Mouse (Mus musculus): ENCODE data around the gene Senp1. TPM values are rescaled to one million over a fixed set of nuclear protein-coding genes. Genes with fewer than 3 reads are reported as not detected.

The Senp1 gene
- polyA plus RNA-seq, 1 experiment from 2014 or later, result 17.9 TPM

DNA sequence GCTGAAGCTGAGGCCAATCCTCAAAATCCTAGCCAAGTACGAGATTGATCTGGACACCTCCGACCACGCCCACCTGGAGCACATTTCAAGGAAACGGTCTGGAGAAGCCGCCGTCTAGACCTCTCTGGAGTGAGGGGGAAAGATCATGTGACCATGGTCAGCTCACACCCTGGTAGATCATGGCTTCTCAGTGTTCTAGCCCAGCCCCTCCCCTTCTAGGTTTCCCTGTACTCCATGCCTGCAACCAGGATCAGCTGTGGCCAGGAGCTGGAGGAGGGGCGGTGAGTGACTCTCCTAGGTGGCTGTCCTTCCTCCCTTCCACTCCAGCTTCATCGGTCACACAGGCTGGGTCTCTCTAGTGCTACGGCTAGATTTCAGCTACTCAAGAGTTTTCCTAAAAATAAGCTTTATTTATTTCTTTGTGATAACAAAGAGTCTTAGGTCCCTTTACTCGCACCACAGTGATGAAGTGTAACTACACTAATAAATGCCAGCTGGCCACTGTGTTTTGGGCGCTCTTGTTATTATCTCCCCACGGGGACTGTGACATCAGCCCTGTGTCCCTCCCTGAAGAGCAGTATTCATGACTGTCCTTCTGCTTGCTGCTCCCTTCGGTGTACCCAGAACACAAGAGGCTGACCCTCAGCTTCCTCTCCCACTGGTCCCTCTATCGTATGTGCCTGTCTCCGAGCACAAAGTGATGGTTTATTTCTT lies 38.6 kb upstream of the Senp1 start:
- H3K4me3 ChIP-seq (ENCODE audit: low read length), result no peak overlapping the region
- no peak overlapping the region for H3K4me2 ChIP-seq (ENCODE audit: low read depth, low read length)
- no peak overlapping the region for H3K27ac ChIP-seq (ENCODE audit: low read length)
- no peaks in the 10 kb centered on the region for H3K4me1 ChIP-seq (ENCODE audit: control insufficient read depth, insufficient read depth, low read length)
- H3K36me3 ChIP-seq (ENCODE audit: control insufficient read depth, insufficient read depth), result peaks cover 62% of the 10 kb centered on the region
- H3K9me3 ChIP-seq (replicated peaks; ENCODE audit: control insufficient read depth, low read length), result no peaks in the 10 kb centered on the region
- 76% methylated on average over 15 of the region's 15 CpGs for WGBS
- no peak for ATAC-seq (replicated peaks; ENCODE audit: extremely low read depth, insufficient read depth, low FRiP score)
- H3K27me3 ChIP-seq (ENCODE audit: control insufficient read depth, insufficient read depth, low read length), result no peaks in the 10 kb centered on the region
- H3K9ac ChIP-seq (ENCODE audit: low read length), result no peak overlapping the region

DNA sequence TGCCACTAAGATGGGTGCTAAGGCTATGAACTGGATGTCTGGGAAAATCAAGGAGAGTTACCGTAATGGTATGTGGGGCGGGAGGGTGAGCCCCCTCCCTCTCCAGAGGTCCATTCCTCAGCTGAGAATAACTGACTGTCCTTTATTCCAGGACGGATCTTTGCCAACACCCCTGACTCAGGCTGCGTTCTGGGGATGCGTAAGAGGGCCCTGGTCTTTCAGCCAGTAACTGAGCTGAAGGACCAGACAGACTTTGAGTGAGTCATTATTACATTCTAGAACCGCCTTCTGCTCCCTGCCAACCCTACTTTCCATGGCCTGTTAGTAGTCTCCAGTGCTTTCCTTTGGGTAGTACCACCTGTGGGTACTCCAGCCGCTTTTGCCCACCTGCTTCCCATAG lies 37.9 kb upstream of the Senp1 start:
- WGBS, result 90% methylated on average over 7 of the region's 7 CpGs
- Histone ChIP-seq H3K27me3 (ENCODE audit: control insufficient read depth, insufficient read depth, low read length) (no peaks in the 10 kb centered on the region), H3K4me1 (ENCODE audit: control insufficient read depth, insufficient read depth, low read length) (no peaks in the 10 kb centered on the region), H3K4me3 (ENCODE audit: low read length) (no peak overlapping the region), H3K9ac (ENCODE audit: low read length) (no peak overlapping the region), H3K36me3 (ENCODE audit: control insufficient read depth, insufficient read depth) (peaks cover 60% of the 10 kb centered on the region), H3K27ac (ENCODE audit: low read length) (no peak overlapping the region), H3K9me3 (replicated peaks; ENCODE audit: control insufficient read depth, low read length) (no peaks in the 10 kb centered on the region), H3K4me2 (ENCODE audit: low read depth, low read length) (no peak overlapping the region)
- no peak for ATAC-seq (replicated peaks; ENCODE audit: extremely low read depth, insufficient read depth, low FRiP score)

DNA sequence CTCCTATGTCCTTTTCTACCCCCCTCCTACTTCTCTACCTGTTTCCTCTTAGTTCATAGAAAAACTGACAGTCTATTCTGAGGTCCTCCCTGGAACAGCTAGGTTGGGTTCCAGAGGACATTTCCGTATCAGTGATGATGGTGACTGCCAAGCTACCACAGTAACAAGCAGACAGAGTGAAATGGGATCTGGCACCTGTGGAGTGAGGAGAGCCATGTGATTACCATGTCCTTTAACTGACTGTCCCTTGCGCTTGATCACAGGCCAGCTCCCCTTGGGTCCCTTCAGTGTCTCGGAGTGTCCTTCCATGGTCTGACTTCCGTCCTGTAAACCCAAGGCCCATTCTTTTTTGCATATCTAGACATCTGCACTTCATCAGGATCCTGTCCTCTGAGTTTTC lies 37.5 kb upstream of the Senp1 start:
- Histone ChIP-seq H3K4me2 (ENCODE audit: low read depth, low read length) (no peak overlapping the region), H3K9me3 (replicated peaks; ENCODE audit: control insufficient read depth, low read length) (no peaks in the 10 kb centered on the region), H3K27me3 (ENCODE audit: control insufficient read depth, insufficient read depth, low read length) (no peaks in the 10 kb centered on the region), H3K9ac (ENCODE audit: low read length) (no peak overlapping the region), H3K4me3 (ENCODE audit: low read length) (no peak overlapping the region), H3K27ac (ENCODE audit: low read length) (no peak overlapping the region), H3K36me3 (ENCODE audit: control insufficient read depth, insufficient read depth) (peaks cover 56% of the 10 kb centered on the region), H3K4me1 (ENCODE audit: control insufficient read depth, insufficient read depth, low read length) (no peaks in the 10 kb centered on the region)
- 77% methylated on average over 4 of the region's 4 CpGs for WGBS
- no peak for ATAC-seq (replicated peaks; ENCODE audit: extremely low read depth, insufficient read depth, low FRiP score)

DNA sequence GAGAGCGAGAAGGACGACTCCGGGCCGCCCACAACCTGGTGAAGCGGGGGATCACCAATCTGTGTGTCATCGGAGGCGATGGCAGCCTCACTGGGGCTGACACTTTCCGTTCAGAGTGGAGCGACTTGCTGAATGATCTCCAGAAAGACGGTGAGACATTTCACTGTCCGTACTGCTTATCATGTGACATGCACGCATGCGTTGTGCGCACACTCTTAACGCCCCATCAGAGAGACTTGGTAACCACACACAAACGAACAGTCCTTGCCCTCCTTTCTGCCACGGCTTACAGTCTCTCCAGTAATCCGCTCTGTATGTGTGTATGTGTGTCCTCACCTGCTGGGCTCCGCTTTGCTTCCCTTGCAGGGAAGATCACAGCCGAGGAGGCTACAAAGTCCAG lies 27.3 kb upstream of the Senp1 start:
- ATAC-seq (replicated peaks; ENCODE audit: extremely low read depth, insufficient read depth, low FRiP score), result no peak
- Histone ChIP-seq H3K27ac (ENCODE audit: low read length) (no peak overlapping the region), H3K4me3 (ENCODE audit: low read length) (no peak overlapping the region), H3K36me3 (ENCODE audit: control insufficient read depth, insufficient read depth) (peaks cover 73% of the 10 kb centered on the region), H3K9ac (ENCODE audit: low read length) (no peak overlapping the region), H3K9me3 (replicated peaks; ENCODE audit: control insufficient read depth, low read length) (no peaks in the 10 kb centered on the region), H3K4me1 (ENCODE audit: control insufficient read depth, insufficient read depth, low read length) (peaks cover 4% of the 10 kb centered on the region; the same call in 1 of the 2 replicates), H3K4me2 (ENCODE audit: low read depth, low read length) (no peak overlapping the region), H3K27me3 (ENCODE audit: control insufficient read depth, insufficient read depth, low read length) (no peaks in the 10 kb centered on the region)
- 94% methylated on average over 20 of the region's 20 CpGs for WGBS

DNA sequence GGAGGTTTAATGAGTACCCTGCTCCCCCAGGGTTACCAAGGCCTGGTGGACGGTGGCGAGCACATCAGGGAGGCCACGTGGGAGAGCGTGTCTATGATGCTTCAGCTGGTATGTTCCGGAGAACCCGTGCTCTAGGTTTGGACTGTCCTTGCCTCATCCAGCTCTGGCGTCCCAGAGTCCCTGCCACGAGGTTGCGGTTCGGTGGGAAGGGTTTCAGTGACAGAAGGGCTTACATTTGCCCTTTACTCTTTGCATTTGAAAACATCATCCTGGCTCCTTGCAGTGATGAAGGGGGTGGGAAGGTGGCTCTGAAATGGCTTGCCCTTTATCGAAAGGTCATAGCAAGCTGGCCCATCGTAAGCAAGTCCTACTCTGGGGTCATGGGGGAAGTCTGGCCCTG lies 25.8 kb upstream of the Senp1 start:
- H3K36me3 ChIP-seq (ENCODE audit: control insufficient read depth, insufficient read depth), result peaks cover 66% of the 10 kb centered on the region
- H3K4me1 ChIP-seq (ENCODE audit: control insufficient read depth, insufficient read depth, low read length), result peaks cover 18% of the 10 kb centered on the region
- WGBS, result 90% methylated on average over 12 of the region's 12 CpGs

DNA sequence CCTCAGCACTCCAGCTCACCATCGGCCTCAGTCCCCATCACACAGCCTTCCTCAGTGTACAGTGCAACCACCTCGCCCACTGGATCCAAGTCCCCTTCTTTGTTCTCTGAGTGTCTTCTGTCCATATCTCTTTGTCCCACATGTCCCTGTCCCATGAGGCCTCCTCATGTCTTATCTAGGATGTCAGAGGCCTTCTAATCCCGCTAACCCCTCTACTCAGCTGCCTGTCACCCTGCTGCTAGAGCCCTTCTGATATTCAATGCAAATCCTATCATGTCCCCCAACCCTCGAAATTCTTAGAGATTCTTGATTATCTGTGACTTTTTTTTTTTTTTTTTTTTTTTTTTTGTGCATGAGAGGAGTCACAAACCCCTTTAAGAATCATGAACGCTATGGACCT lies 22.7 kb upstream of the Senp1 start:
- Histone ChIP-seq H3K27ac (ENCODE audit: low read length) (no peak overlapping the region), H3K9me3 (replicated peaks; ENCODE audit: control insufficient read depth, low read length) (no peaks in the 10 kb centered on the region), H3K4me2 (ENCODE audit: low read depth, low read length) (no peak overlapping the region), H3K4me3 (ENCODE audit: low read length) (no peak overlapping the region), H3K9ac (ENCODE audit: low read length) (no peak overlapping the region), H3K4me1 (ENCODE audit: control insufficient read depth, insufficient read depth, low read length) (peaks cover 28% of the 10 kb centered on the region), H3K36me3 (ENCODE audit: control insufficient read depth, insufficient read depth) (peaks cover 54% of the 10 kb centered on the region), H3K27me3 (ENCODE audit: control insufficient read depth, insufficient read depth, low read length) (no peaks in the 10 kb centered on the region)
- no peak for ATAC-seq (replicated peaks; ENCODE audit: extremely low read depth, insufficient read depth, low FRiP score)
- WGBS, result 65% methylated on average over 5 of the region's 5 CpGs

More for the DNA sequence above, 25.8 kb upstream of the Senp1 start:
- no peak overlapping the region for H3K4me3 ChIP-seq (ENCODE audit: low read length)
- H3K9ac ChIP-seq (ENCODE audit: low read length), result no peak overlapping the region
- ATAC-seq (replicated peaks; ENCODE audit: extremely low read depth, insufficient read depth, low FRiP score), result no peak
- no peaks in the 10 kb centered on the region for H3K9me3 ChIP-seq (replicated peaks; ENCODE audit: control insufficient read depth, low read length)
- H3K4me2 ChIP-seq (ENCODE audit: low read depth, low read length), result no peak overlapping the region
- no peak overlapping the region for H3K27ac ChIP-seq (ENCODE audit: low read length)
- no peaks in the 10 kb centered on the region for H3K27me3 ChIP-seq (ENCODE audit: control insufficient read depth, insufficient read depth, low read length)

DNA sequence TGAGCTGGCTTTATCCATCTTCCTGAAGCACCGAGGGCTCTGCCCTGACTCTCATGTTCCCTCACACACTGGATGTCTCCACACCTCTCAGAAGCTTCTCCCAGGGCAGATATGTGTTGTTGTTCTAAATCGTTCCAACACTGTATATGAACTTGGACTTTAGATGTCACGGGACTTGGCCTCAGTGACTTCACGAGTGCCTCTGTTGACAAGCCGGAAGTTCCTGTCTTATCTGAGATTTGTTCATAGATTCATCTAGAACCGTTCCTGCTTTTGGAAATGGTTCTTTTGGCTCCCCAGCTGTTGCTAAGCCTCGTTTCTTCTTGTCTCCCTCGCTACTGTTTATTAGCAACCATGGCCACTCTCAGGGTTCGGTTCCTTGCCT lies 22.2 kb upstream of the Senp1 start:
- no peak overlapping the region for H3K9ac ChIP-seq (ENCODE audit: low read length)
- no peak overlapping the region for H3K4me2 ChIP-seq (ENCODE audit: low read depth, low read length)
- H3K27me3 ChIP-seq (ENCODE audit: control insufficient read depth, insufficient read depth, low read length), result no peaks in the 10 kb centered on the region
- peaks cover 33% of the 10 kb centered on the region for H3K4me1 ChIP-seq (ENCODE audit: control insufficient read depth, insufficient read depth, low read length)
- H3K27ac ChIP-seq (ENCODE audit: low read length), result peak overlapping the region; percentile 80
- ATAC-seq (replicated peaks; ENCODE audit: extremely low read depth, insufficient read depth, low FRiP score), result no peak
- WGBS, result 75% methylated on average over 9 of the region's 9 CpGs
- H3K36me3 ChIP-seq (ENCODE audit: control insufficient read depth, insufficient read depth), result peaks cover 49% of the 10 kb centered on the region
- H3K4me3 ChIP-seq (ENCODE audit: low read length), result no peak overlapping the region
- no peaks in the 10 kb centered on the region for H3K9me3 ChIP-seq (replicated peaks; ENCODE audit: control insufficient read depth, low read length)

DNA sequence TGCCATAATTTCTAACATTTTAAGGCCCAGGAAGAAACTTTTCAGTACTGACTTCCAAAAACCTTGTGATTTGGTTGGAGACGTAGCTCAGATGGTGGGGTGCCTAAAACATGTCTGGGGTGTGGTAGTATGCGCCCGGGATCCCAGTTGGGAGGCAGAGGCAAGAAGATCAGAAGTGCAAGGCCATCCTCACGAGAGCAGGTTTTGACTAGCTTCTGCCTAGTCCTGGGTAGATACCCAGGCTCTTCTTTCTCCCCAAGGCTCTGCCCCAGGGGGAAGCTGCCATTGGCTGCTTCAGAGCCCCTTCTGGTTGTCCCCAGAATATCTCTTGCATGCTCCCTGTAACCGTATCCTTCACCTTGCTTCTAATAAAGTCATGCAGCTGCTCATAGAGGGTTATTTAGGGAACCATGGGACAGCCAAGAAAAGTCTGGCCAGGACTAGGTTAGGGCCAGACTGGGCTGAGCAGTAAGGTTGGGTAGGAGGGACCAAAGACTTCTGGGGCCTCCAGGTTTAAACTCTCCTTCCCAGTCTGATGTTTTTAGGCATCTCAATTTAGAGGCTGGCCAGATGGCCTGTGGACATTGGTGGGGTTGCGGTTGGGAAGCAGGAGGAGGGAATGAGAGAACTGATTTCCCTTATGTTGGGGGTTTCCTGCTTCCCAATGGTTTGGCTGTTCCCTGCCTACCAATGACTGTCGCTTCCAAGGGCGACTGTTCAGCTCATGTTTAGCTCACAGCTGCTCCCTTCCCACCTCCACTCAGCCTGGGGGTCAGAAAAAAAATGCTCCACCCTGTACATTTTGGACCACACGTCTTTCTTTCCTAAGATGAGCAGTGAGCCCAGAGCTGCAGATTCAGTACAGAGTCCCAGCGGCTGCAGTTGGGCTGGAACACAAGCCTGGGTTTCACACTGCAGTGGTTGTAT lies 21.6 kb upstream of the Senp1 start:
- H3K9me3 ChIP-seq (replicated peaks; ENCODE audit: control insufficient read depth, low read length), result no peaks in the 10 kb centered on the region
- 82% methylated on average over 10 of the region's 10 CpGs for WGBS
- peak overlapping the region; percentile 80 for H3K27ac ChIP-seq (ENCODE audit: low read length)
- H3K4me1 ChIP-seq (ENCODE audit: control insufficient read depth, insufficient read depth, low read length), result peaks cover 40% of the 10 kb centered on the region
- ATAC-seq (replicated peaks; ENCODE audit: extremely low read depth, insufficient read depth, low FRiP score), result 0 out of 2 replicates have a peak, but pooled peaks have one; percentile 61
- H3K4me2 ChIP-seq (ENCODE audit: low read depth, low read length), result no peak overlapping the region
- H3K27me3 ChIP-seq (ENCODE audit: control insufficient read depth, insufficient read depth, low read length), result no peaks in the 10 kb centered on the region
- no peak overlapping the region for H3K4me3 ChIP-seq (ENCODE audit: low read length)
- peaks cover 42% of the 10 kb centered on the region for H3K36me3 ChIP-seq (ENCODE audit: control insufficient read depth, insufficient read depth)
- no peak overlapping the region for H3K9ac ChIP-seq (ENCODE audit: low read length)
